Mouse (Mus musculus): ENCODE results near the gene Ralgps2. TPM values are rescaled to one million over a fixed set of nuclear protein-coding genes. Genes with fewer than 3 reads are reported as not detected.

Ralgps2 gene
- polyA plus RNA-seq, 1 experiment, result 65.8 TPM

DNA sequence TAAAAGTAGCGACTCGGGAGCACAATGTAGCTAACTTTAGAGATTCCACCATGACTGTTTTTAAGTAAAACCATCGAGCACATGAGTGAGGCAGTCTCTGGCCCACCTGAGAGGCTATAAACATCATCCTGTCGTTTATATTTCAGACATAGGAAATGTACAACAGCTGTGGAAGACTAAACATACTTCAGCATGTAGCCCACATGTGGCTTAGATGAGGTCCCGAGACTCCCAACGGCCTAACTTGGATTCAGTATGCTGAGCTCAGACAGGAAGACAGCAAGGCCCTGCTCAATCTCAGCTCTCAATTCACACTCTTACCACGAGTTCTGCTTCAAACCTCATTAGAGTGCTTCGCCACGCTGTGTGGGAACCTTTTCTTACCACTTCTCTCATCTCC lies 87.0 kb downstream of the Ralgps2 start:
- Histone ChIP-seq H3K9ac (ENCODE audit: low read depth, poor library complexity, severe bottlenecking) (no peak overlapping the region), H3K9me3 (replicated peaks; ENCODE audit: control insufficient read depth, insufficient read depth, low read length, poor library complexity, severe bottlenecking) (no peaks in the 10 kb centered on the region), H3K4me1 (ENCODE audit: control insufficient read depth, insufficient read depth, low read length) (no peaks in the 10 kb centered on the region), H3K4me3 (ENCODE audit: low read depth, low read length) (no peak overlapping the region), H3K27me3 (ENCODE audit: control insufficient read depth, insufficient read depth, low read length, poor library complexity, severe bottlenecking) (no peaks in the 10 kb centered on the region), H3K36me3 (ENCODE audit: control insufficient read depth, insufficient read depth, low read length, poor library complexity, severe bottlenecking) (no peaks in the 10 kb centered on the region), H3K27ac (ENCODE audit: insufficient read depth, low read length) (no peak overlapping the region)
- TF ChIP-seq CTCF (IDR thresholded peaks at IDR 0.05; ENCODE audit: low read depth, low read length), result no peak
- TF ChIP-seq POLR2A (IDR thresholded peaks at IDR 0.05; ENCODE audit: insufficient read depth, low read length), result no peak
- TF ChIP-seq EP300 (IDR thresholded peaks at IDR 0.05; ENCODE audit: insufficient read depth, low read depth, low read length), result no peak

DNA sequence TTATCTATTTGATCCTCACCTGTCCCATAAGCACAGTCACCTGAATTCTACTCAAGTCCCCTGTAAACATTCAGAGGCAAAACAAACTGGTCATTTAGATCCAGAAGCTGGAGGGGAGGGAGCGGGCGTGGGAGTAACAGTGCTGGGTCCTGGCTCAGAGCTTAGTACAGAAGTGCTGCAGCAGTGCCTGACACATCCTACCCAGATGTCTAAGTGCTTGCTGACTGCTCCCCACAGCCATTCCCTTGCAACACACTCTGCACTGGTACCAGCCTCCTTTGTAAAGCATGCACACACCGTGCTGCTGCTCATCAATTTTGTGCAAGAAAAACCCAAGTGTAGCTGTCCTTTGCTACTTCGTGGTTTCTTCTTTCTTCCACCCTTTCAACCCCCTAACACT lies 92.3 kb downstream of the Ralgps2 start:
- Histone ChIP-seq H3K9me3 (replicated peaks; ENCODE audit: control insufficient read depth, insufficient read depth, low read length, poor library complexity, severe bottlenecking) (no peaks in the 10 kb centered on the region), H3K27me3 (ENCODE audit: control insufficient read depth, insufficient read depth, low read length, poor library complexity, severe bottlenecking) (no peaks in the 10 kb centered on the region), H3K9ac (ENCODE audit: low read depth, poor library complexity, severe bottlenecking) (no peak overlapping the region), H3K4me1 (ENCODE audit: control insufficient read depth, insufficient read depth, low read length) (no peaks in the 10 kb centered on the region), H3K4me3 (ENCODE audit: low read depth, low read length) (no peak overlapping the region), H3K27ac (ENCODE audit: insufficient read depth, low read length) (no peak overlapping the region), H3K36me3 (ENCODE audit: control insufficient read depth, insufficient read depth, low read length, poor library complexity, severe bottlenecking) (no peaks in the 10 kb centered on the region)
- no peak for TF ChIP-seq EP300 (IDR thresholded peaks at IDR 0.05; ENCODE audit: insufficient read depth, low read depth, low read length)
- no peak for TF ChIP-seq POLR2A (IDR thresholded peaks at IDR 0.05; ENCODE audit: insufficient read depth, low read length)
- TF ChIP-seq CTCF (IDR thresholded peaks at IDR 0.05; ENCODE audit: low read depth, low read length), result no peak

DNA sequence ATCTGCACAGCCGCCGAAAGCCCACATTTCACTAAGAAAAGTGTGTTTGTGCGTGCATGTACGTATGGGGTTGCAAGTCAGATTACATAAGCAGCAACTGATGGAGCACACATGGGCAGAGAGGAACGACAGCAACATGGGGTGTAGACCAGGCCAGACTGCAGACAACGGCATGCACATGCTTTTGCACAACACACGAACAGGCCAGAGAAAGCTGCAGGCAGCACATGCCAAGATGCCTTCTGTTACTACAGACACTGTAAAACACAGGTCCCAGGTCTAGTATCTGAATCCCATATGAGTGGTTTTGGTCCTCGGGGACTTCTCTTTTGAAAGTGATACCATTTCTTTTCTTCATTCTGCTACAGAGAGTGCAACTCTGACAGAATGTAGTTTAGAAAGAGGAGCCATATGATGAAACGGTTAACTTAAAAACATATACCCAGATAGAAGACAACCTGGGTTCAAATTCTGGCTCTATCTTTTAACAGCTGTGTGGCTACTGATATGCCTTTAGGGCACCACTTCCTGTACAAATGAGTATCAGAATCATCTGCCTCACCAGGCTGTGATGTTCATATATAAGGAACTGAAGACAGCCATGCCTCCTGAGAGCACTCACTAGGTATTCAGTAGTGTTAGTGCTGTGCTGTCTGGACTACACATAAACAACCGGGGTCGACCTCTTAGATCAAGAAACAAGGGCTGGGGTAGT lies 97.6 kb downstream of the Ralgps2 start:
- Histone ChIP-seq H3K9me3 (replicated peaks; ENCODE audit: control insufficient read depth, insufficient read depth, low read length, poor library complexity, severe bottlenecking) (no peaks in the 10 kb centered on the region), H3K4me3 (ENCODE audit: low read depth, low read length) (no peak overlapping the region), H3K36me3 (ENCODE audit: control insufficient read depth, insufficient read depth, low read length, poor library complexity, severe bottlenecking) (no peaks in the 10 kb centered on the region), H3K27ac (ENCODE audit: insufficient read depth, low read length) (no peak overlapping the region), H3K9ac (ENCODE audit: low read depth, poor library complexity, severe bottlenecking) (no peak overlapping the region), H3K4me1 (ENCODE audit: control insufficient read depth, insufficient read depth, low read length) (no peaks in the 10 kb centered on the region), H3K27me3 (ENCODE audit: control insufficient read depth, insufficient read depth, low read length, poor library complexity, severe bottlenecking) (no peaks in the 10 kb centered on the region)
- no peak for TF ChIP-seq POLR2A (IDR thresholded peaks at IDR 0.05; ENCODE audit: insufficient read depth, low read length)
- no peak for TF ChIP-seq CTCF (IDR thresholded peaks at IDR 0.05; ENCODE audit: low read depth, low read length)
- TF ChIP-seq EP300 (IDR thresholded peaks at IDR 0.05; ENCODE audit: insufficient read depth, low read depth, low read length), result no peak

GRCm38 (mm10) chr1:156838695-156839094 lies 100.7 kb downstream of the Ralgps2 start:
- Histone ChIP-seq H3K9me3 (replicated peaks; ENCODE audit: control insufficient read depth, insufficient read depth, low read length, poor library complexity, severe bottlenecking) (no peaks in the 10 kb centered on the region), H3K9ac (ENCODE audit: low read depth, poor library complexity, severe bottlenecking) (no peak overlapping the region), H3K4me3 (ENCODE audit: low read depth, low read length) (no peak overlapping the region), H3K27ac (ENCODE audit: insufficient read depth, low read length) (no peak overlapping the region), H3K27me3 (ENCODE audit: control insufficient read depth, insufficient read depth, low read length, poor library complexity, severe bottlenecking) (no peaks in the 10 kb centered on the region), H3K4me1 (ENCODE audit: control insufficient read depth, insufficient read depth, low read length) (no peaks in the 10 kb centered on the region), H3K36me3 (ENCODE audit: control insufficient read depth, insufficient read depth, low read length, poor library complexity, severe bottlenecking) (no peaks in the 10 kb centered on the region)
- TF ChIP-seq EP300 (IDR thresholded peaks at IDR 0.05; ENCODE audit: insufficient read depth, low read depth, low read length) (no peak), POLR2A (IDR thresholded peaks at IDR 0.05; ENCODE audit: insufficient read depth, low read length) (no peak), CTCF (IDR thresholded peaks at IDR 0.05; ENCODE audit: low read depth, low read length) (no peak)

GRCm38 (mm10) chr1:156838177-156838576 lies 101.2 kb downstream of the Ralgps2 start, which contains the start of gene Angptl1:
TSS of gene Angptl1 (plus strand) at chr1:156838562.
- no peaks in the 10 kb centered on the region for H3K36me3 ChIP-seq (ENCODE audit: control insufficient read depth, insufficient read depth, low read length, poor library complexity, severe bottlenecking)
- H3K27ac ChIP-seq (ENCODE audit: insufficient read depth, low read length), result no peak within 1 kb of the TSS
- H3K9me3 ChIP-seq (replicated peaks; ENCODE audit: control insufficient read depth, insufficient read depth, low read length, poor library complexity, severe bottlenecking), result no peaks in the 10 kb centered on the region
- no peaks in the 10 kb centered on the region for H3K27me3 ChIP-seq (ENCODE audit: control insufficient read depth, insufficient read depth, low read length, poor library complexity, severe bottlenecking)
- no peak within 1 kb of the TSS for H3K9ac ChIP-seq (ENCODE audit: low read depth, poor library complexity, severe bottlenecking)
- no peak within 1 kb of the TSS for H3K4me3 ChIP-seq (ENCODE audit: low read depth, low read length)
- TF ChIP-seq POLR2A (IDR thresholded peaks at IDR 0.05; ENCODE audit: insufficient read depth, low read length), result no peak
- TF ChIP-seq EP300 (IDR thresholded peaks at IDR 0.05; ENCODE audit: insufficient read depth, low read depth, low read length), result no peak
- TF ChIP-seq CTCF (IDR thresholded peaks at IDR 0.05; ENCODE audit: low read depth, low read length), result no peak
- H3K4me1 ChIP-seq (ENCODE audit: control insufficient read depth, insufficient read depth, low read length), result no peaks in the 10 kb centered on the region

- no peaks in the 10 kb centered on the region for H3K27me3 ChIP-seq (ENCODE audit: control insufficient read depth, insufficient read depth, low read length, poor library complexity, severe bottlenecking)
- no peak for TF ChIP-seq EP300 (IDR thresholded peaks at IDR 0.05; ENCODE audit: insufficient read depth, low read depth, low read length)
- TF ChIP-seq POLR2A (IDR thresholded peaks at IDR 0.05; ENCODE audit: insufficient read depth, low read length), result no peak
- no peak for TF ChIP-seq CTCF (IDR thresholded peaks at IDR 0.05; ENCODE audit: low read depth, low read length)
- no peak overlapping the region for H3K27ac ChIP-seq (ENCODE audit: insufficient read depth, low read length)
- H3K4me1 ChIP-seq (ENCODE audit: control insufficient read depth, insufficient read depth, low read length), result no peaks in the 10 kb centered on the region
- H3K9me3 ChIP-seq (replicated peaks; ENCODE audit: control insufficient read depth, insufficient read depth, low read length, poor library complexity, severe bottlenecking), result no peaks in the 10 kb centered on the region
- no peak overlapping the region for H3K9ac ChIP-seq (ENCODE audit: low read depth, poor library complexity, severe bottlenecking)
- no peak overlapping the region for H3K4me3 ChIP-seq (ENCODE audit: low read depth, low read length)
- H3K36me3 ChIP-seq (ENCODE audit: control insufficient read depth, insufficient read depth, low read length, poor library complexity, severe bottlenecking), result peaks cover 9% of the 10 kb centered on the region; the same call in 1 of the 2 replicates
These were observed 120.2 kb downstream of the Ralgps2 start for GRCm38 (mm10) chr1:156819236-156819635.

Measured in ES-Bruce4 (cell line).